Mouse (Mus musculus): ENCODE measurements around the gene Uhrf1. TPM values are rescaled to one million over a fixed set of nuclear protein-coding genes. Genes with fewer than 3 reads are reported as not detected.

The Uhrf1 gene
- polyA plus RNA-seq, 1 experiment from 2014 or later, result 128 TPM

DNA sequence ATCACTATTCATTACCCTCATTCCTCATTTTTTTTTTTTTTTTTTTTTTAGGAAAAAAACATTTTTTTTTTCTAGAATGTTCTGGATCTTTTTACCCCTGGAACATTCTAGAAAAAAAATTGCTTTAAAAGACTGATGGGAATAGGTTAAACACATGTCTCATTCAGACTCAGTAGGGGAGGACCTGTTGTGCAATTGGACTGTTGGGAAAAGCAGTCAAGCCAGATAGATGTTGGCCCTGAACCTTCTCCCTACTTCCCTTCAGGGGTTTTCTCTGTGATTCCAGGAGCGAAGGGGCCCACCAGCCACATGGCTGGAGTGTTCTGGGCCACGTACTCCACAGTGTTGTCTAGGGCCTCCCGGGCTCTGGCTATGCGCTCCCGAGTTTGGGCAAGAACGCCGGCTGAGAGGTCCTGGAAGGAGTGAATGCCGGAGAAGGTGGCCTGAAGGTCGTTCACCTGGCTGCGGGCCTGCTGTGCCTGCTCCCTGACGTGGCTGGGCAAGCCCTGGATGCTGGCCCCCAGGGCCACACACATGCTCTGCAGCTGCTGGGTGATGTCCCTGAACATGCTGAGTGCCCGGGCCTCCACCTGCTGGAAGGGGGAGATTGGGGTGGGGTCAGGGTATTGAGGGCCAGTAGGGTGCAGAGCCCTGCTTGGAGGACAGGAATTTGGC lies 23.5 kb upstream of the Uhrf1 start:
- 0 out of 2 replicates have a peak, but pooled peaks cover 3% of the 10 kb centered on the region for H3K4me1 ChIP-seq (ENCODE audit: control insufficient read depth, insufficient read depth, low read length)
- H3K36me3 ChIP-seq (ENCODE audit: control insufficient read depth, insufficient read depth, low read length), result peaks cover 2% of the 10 kb centered on the region; the same call in 1 of the 2 replicates
- H3K4me3 ChIP-seq (ENCODE audit: low read depth, low read length), result no peak overlapping the region
- H3K27me3 ChIP-seq (ENCODE audit: control insufficient read depth, insufficient read depth, low read length), result no peaks in the 10 kb centered on the region
- H3K4me2 ChIP-seq (ENCODE audit: low read depth), result no peak overlapping the region
- 89% methylated on average over 12 of the region's 12 CpGs for WGBS
- H3K27ac ChIP-seq (ENCODE audit: low read depth, low read length), result no peak overlapping the region
- H3K9ac ChIP-seq (ENCODE audit: low read length), result no peak overlapping the region
- no peaks in the 10 kb centered on the region for H3K9me3 ChIP-seq (ENCODE audit: control insufficient read depth, low read length)
- ATAC-seq (ENCODE audit: insufficient read depth, low FRiP score, low TSS enrichment) (no peak), DNase-seq (ENCODE audit: low spot score) (no peak)

- no peak for ATAC-seq (ENCODE audit: insufficient read depth, low FRiP score, low TSS enrichment)
- no peak overlapping the region for H3K4me3 ChIP-seq (ENCODE audit: low read depth, low read length)
- H3K4me2 ChIP-seq (ENCODE audit: low read depth), result no peak overlapping the region
- H3K4me1 ChIP-seq (ENCODE audit: control insufficient read depth, insufficient read depth, low read length), result 0 out of 2 replicates have a peak, but pooled peaks cover 3% of the 10 kb centered on the region
- peaks cover 4% of the 10 kb centered on the region for H3K36me3 ChIP-seq (ENCODE audit: control insufficient read depth, insufficient read depth, low read length)
- no peaks in the 10 kb centered on the region for H3K27me3 ChIP-seq (ENCODE audit: control insufficient read depth, insufficient read depth, low read length)
- no peaks in the 10 kb centered on the region for H3K9me3 ChIP-seq (ENCODE audit: control insufficient read depth, low read length)
- 90% methylated on average over 12 of the region's 12 CpGs for WGBS
- no peak for DNase-seq (ENCODE audit: low spot score)
- no peak overlapping the region for H3K9ac ChIP-seq (ENCODE audit: low read length)
- no peak overlapping the region for H3K27ac ChIP-seq (ENCODE audit: low read depth, low read length)
Observed at GRCm38 (mm10) chr17:56281193-56281592, 21.9 kb upstream of the Uhrf1 start.

DNA sequence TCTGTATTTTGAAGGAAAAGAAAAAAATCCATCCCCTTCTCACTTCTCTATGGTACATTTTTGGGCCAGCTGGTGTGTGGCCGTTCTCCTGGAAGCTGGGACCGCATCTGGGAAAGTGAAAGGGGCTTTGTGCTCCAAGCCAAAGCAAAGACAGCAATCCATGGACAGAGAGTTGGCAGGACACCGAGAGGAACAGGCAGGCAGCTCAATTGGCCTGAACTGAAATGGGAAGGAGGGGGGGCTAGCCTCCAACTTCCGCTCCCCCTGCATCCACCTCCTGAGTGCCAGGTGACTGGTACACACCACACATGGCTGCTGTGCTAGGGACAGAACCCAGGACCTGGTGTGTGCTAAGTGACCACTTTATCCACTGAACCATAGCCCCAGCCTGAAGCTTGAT lies 20.3 kb upstream of the Uhrf1 start:
- H3K4me1 ChIP-seq (ENCODE audit: control insufficient read depth, insufficient read depth, low read length), result no peaks in the 10 kb centered on the region
- no peak overlapping the region for H3K27ac ChIP-seq (ENCODE audit: low read depth, low read length)
- 92% methylated on average over 4 of the region's 4 CpGs for WGBS
- H3K4me2 ChIP-seq (ENCODE audit: low read depth), result no peak overlapping the region
- no peaks in the 10 kb centered on the region for H3K9me3 ChIP-seq (ENCODE audit: control insufficient read depth, low read length)
- ATAC-seq (ENCODE audit: insufficient read depth, low FRiP score, low TSS enrichment) (no peak), DNase-seq (ENCODE audit: low spot score) (no peak)
- H3K9ac ChIP-seq (ENCODE audit: low read length), result no peak overlapping the region
- peaks cover 4% of the 10 kb centered on the region for H3K36me3 ChIP-seq (ENCODE audit: control insufficient read depth, insufficient read depth, low read length)
- no peak overlapping the region for H3K4me3 ChIP-seq (ENCODE audit: low read depth, low read length)
- H3K27me3 ChIP-seq (ENCODE audit: control insufficient read depth, insufficient read depth, low read length), result no peaks in the 10 kb centered on the region

DNA sequence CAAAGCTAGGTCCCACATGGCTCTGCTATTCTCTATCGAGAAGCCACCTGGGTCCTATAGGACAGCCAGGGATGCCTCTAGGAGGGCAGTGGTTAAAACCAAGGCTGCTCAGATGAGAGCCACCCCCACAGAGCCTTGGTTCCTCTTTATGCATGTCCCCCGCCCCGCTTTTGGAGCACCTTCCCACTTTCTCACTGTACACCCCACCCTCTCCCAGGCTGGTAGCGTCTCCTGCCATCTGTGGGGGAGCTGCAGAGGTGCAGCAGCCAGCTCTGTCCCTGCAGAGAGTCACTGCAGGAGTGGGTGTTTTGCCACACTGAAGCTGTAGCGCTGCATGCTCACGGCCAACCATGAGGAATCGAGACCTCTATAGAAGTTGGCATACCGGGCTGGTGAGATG lies 19.8 kb upstream of the Uhrf1 start:
- Histone ChIP-seq H3K36me3 (ENCODE audit: control insufficient read depth, insufficient read depth, low read length) (peaks cover 4% of the 10 kb centered on the region), H3K27me3 (ENCODE audit: control insufficient read depth, insufficient read depth, low read length) (no peaks in the 10 kb centered on the region), H3K9me3 (ENCODE audit: control insufficient read depth, low read length) (no peaks in the 10 kb centered on the region), H3K4me3 (ENCODE audit: low read depth, low read length) (no peak overlapping the region), H3K4me1 (ENCODE audit: control insufficient read depth, insufficient read depth, low read length) (no peaks in the 10 kb centered on the region), H3K4me2 (ENCODE audit: low read depth) (no peak overlapping the region), H3K27ac (ENCODE audit: low read depth, low read length) (no peak overlapping the region), H3K9ac (ENCODE audit: low read length) (no peak overlapping the region)
- DNase-seq (ENCODE audit: low spot score), result no peak
- WGBS, result 92% methylated on average over 8 of the region's 8 CpGs
- ATAC-seq (ENCODE audit: insufficient read depth, low FRiP score, low TSS enrichment), result no peak

DNA sequence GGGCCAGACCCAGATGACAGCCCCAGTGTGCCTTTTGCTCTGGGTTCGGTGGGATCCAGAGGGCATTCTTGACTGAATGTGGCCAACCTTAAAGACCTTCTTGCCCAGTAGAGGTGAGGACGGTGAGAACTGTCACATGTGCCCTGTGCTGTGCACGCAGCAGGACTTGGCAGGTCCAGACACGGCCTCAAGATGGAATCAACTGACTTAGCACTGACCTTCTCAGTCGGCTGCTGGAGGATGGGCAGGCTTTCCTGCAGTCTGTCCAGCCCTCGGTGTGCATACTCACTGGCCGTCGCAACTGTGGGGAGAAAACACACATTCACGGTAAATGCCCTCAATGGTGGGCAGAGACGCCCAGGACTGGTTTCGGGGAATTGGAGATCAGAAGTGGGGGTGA lies 17.1 kb upstream of the Uhrf1 start:
- H3K36me3 ChIP-seq (ENCODE audit: control insufficient read depth, insufficient read depth, low read length), result peaks cover 4% of the 10 kb centered on the region
- H3K4me2 ChIP-seq (ENCODE audit: low read depth), result no peak overlapping the region
- ATAC-seq (ENCODE audit: insufficient read depth, low FRiP score, low TSS enrichment) (no peak), DNase-seq (ENCODE audit: low spot score) (no peak)
- no peak overlapping the region for H3K27ac ChIP-seq (ENCODE audit: low read depth, low read length)
- H3K9me3 ChIP-seq (ENCODE audit: control insufficient read depth, low read length), result no peaks in the 10 kb centered on the region
- no peak overlapping the region for H3K4me3 ChIP-seq (ENCODE audit: low read depth, low read length)
- H3K4me1 ChIP-seq (ENCODE audit: control insufficient read depth, insufficient read depth, low read length), result peaks cover 10% of the 10 kb centered on the region
- WGBS, result 94% methylated on average over 11 of the region's 11 CpGs
- H3K27me3 ChIP-seq (ENCODE audit: control insufficient read depth, insufficient read depth, low read length), result no peaks in the 10 kb centered on the region
- no peak overlapping the region for H3K9ac ChIP-seq (ENCODE audit: low read length)

GRCm38 (mm10) chr17:56287830-56288229 lies 15.3 kb upstream of the Uhrf1 start:
- no peak for DNase-seq (ENCODE audit: low spot score)
- ATAC-seq (ENCODE audit: insufficient read depth, low FRiP score, low TSS enrichment), result no peak

DNA sequence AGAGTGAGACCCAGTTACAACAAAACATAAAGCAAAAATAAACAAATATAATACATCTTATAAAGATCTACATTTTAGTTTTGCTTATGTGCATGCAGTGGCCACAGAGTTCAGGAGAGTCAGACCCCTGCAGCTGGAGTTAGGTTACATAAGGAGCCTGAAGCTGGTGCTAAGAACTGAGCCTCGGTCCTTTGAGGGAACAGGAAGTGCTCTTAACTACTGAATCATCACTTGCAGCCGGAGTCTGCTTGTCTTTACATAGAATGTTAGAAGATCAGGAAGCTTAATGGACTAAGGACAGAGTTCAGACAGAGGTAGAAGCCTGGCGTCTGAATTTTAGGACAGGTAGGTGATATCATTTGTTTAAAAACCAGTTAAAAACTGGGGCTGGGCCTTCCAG lies 14.3 kb upstream of the Uhrf1 start:
- 53% methylated on average over 3 of the region's 3 CpGs for WGBS
- peaks cover 2% of the 10 kb centered on the region for H3K36me3 ChIP-seq (ENCODE audit: control insufficient read depth, insufficient read depth, low read length)
- ATAC-seq (ENCODE audit: insufficient read depth, low FRiP score, low TSS enrichment) (no peak), DNase-seq (ENCODE audit: low spot score) (no peak)
- H3K27me3 ChIP-seq (ENCODE audit: control insufficient read depth, insufficient read depth, low read length), result no peaks in the 10 kb centered on the region
- H3K4me3 ChIP-seq (ENCODE audit: low read depth, low read length), result no peak overlapping the region
- peak overlapping the region; percentile 63 for H3K4me2 ChIP-seq (ENCODE audit: low read depth)
- H3K9me3 ChIP-seq (ENCODE audit: control insufficient read depth, low read length), result no peaks in the 10 kb centered on the region
- peaks cover 10% of the 10 kb centered on the region for H3K4me1 ChIP-seq (ENCODE audit: control insufficient read depth, insufficient read depth, low read length)
- no peak overlapping the region for H3K27ac ChIP-seq (ENCODE audit: low read depth, low read length)
- H3K9ac ChIP-seq (ENCODE audit: low read length), result no peak overlapping the region

More at GRCm38 (mm10) chr17:56287830-56288229, 15.3 kb upstream of the Uhrf1 start:
- Histone ChIP-seq H3K27me3 (ENCODE audit: control insufficient read depth, insufficient read depth, low read length) (no peaks in the 10 kb centered on the region), H3K4me3 (ENCODE audit: low read depth, low read length) (no peak overlapping the region), H3K4me1 (ENCODE audit: control insufficient read depth, insufficient read depth, low read length) (peaks cover 10% of the 10 kb centered on the region), H3K9ac (ENCODE audit: low read length) (no peak overlapping the region; the same call in 1 of the 2 replicates), H3K9me3 (ENCODE audit: control insufficient read depth, low read length) (no peaks in the 10 kb centered on the region), H3K4me2 (ENCODE audit: low read depth) (no peak overlapping the region), H3K27ac (ENCODE audit: low read depth, low read length) (no peak overlapping the region), H3K36me3 (ENCODE audit: control insufficient read depth, insufficient read depth, low read length) (peaks cover 2% of the 10 kb centered on the region)
- 72% methylated on average over 3 of the region's 3 CpGs for WGBS

DNA sequence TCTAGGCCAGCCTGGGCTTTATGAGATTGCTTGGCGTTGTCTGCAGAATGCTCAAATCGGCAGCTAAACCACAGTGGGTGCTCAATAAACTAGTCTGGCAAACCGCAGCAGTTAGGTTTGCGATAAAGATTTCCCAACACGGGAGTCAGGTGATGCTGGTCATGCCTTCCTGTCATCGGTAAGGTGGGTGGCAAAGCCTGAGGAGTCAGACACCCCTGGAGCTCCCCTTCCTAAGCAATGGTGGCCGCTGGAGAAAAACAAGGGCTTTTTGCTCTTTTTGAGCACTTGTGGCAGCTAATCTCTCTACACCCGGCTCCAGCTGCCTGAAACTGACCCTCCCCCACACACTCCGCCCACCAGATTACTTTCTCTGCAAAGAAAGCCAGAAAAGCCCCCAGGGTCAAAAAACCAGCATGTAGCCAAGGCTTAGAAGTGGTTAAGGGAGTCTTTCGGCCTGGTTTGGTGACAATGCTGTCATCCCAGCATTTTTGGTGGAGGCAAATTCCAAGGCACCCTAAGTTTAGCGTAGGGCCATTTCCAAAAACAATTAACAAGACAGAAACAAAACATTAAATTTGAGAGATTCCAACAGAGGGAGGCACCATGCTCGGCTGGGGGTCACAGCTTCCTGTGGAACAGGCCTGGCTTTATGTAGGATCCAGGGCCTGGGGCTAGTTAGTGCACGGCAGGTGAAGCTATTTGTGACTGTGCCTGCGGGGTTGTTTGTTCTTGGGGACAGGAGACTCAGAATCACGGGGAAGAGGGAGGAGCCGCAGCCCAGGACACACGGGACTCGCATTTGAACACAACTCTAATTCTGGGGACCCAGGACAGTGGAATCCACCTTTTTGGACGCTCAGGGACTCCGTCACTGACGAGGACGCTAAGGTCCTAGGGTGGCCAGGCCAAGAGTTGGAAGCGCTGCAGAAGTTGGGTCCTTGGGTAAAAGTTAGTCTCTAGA lies 13.5 kb upstream of the Uhrf1 start:
- DNase-seq (ENCODE audit: low spot score) (peak; percentile 64), ATAC-seq (ENCODE audit: insufficient read depth, low FRiP score, low TSS enrichment) (no peak)
- whole genome bisulfite sequencing, result 3% methylated on average over 23 of the region's 23 CpGs
- Histone ChIP-seq H3K36me3 (ENCODE audit: control insufficient read depth, insufficient read depth, low read length) (peaks cover 2% of the 10 kb centered on the region), H3K9ac (ENCODE audit: low read length) (peak overlapping the region; percentile 48), H3K4me1 (ENCODE audit: control insufficient read depth, insufficient read depth, low read length) (peaks cover 10% of the 10 kb centered on the region), H3K4me2 (ENCODE audit: low read depth) (peak overlapping the region; percentile 63), H3K4me3 (ENCODE audit: low read depth, low read length) (peak overlapping the region; percentile 42), H3K27me3 (ENCODE audit: control insufficient read depth, insufficient read depth, low read length) (no peaks in the 10 kb centered on the region), H3K9me3 (ENCODE audit: control insufficient read depth, low read length) (no peaks in the 10 kb centered on the region), H3K27ac (ENCODE audit: low read depth, low read length) (peak overlapping the region; percentile 58; the same call in 1 of the 2 replicates)
